Mouse (Mus musculus) brain, embryonic 14.5 days (tissue): ENCODE results near the gene Ssr2.

Experiments used
- CTCF ChIP-seq: fragments of 200-500 bp; IDR thresholded peaks from 2 replicates; pipeline ENCODE4 v1.5.1; 2012; ENCODE audit warnings: inconsistent platforms, mild to moderate bottlenecking, moderate library complexity, borderline replicate concordance; ENCODE audit not compliant: insufficient read depth, insufficient read length; ENCODE audit errors: extremely low read depth
- POLR2A ChIP-seq: fragments of 200-500 bp; IDR thresholded peaks from 2 replicates; pipeline ENCODE4 v1.6.1; 2012; ENCODE audit warnings: mild to moderate bottlenecking, inconsistent platforms, borderline replicate concordance; ENCODE audit not compliant: poor library complexity, insufficient read depth, insufficient read length, severe bottlenecking; ENCODE audit errors: extremely low read depth

DNA sequence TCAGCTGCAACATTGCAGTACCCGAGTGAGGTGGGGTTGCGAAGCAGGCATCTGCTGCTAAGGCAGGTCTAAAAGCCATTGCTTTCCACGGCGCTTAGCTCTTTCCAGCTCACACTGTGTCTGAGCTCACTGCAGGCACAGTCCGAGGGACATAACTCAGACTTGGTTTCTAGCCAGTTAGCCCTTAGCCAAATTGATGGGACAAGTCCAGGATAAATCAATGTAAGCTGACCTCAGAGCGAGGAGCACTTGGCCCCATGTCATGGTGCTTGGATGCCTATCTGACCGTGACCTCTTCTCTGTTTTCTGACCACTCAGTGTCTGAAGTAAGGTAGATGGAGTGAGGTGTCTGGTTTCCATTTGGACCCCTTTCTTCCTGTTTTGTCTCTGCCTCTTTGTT is 11.7 kb upstream of the Ssr2 start:
- TF ChIP-seq CTCF, result no peak
- no peak for TF ChIP-seq POLR2A
